Mouse (Mus musculus): ENCODE measurements around the gene Krt20. TPM values are rescaled to one million over a fixed set of nuclear protein-coding genes. Genes with fewer than 3 reads are reported as not detected.

Gene Krt20
- 0.14 and 0.24 TPM in 2 replicates for polyA plus RNA-seq (2015; fragmentation: Nextera tagmentation; extraction: Ambion mirVana)

DNA sequence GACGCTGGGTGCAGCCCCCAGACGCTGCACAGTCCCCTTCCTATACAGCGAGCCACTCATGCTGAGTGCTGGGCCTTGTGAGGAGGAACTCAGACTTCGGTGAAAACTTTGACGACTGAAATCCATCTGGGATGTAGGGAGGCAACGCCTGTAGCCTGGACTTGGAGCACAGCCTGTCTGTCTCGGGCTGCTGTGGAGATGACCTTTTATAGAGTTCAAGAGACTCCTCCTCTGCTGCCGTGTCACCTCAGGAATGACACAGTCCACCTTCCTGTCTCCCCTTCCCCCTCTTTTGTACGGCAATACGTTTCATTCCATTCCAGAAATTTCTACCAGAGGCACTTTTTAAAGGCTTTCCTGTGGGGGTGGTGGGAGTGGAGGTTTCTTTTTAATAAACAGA, at the start of gene Krt20:
Krt20 (minus strand) TSS at position 179 of the 400 bp plus-strand sequence.
- Histone ChIP-seq H3K4me1 (replicated peaks) (no peaks in the 10 kb centered on the region), H3K4me3 (no peak within 1 kb of the TSS), H3K9me3 (no peaks in the 10 kb centered on the region), H3K27ac (replicated peaks) (no peak within 1 kb of the TSS), H3K4me2 (no peak within 1 kb of the TSS), H3K36me3 (no peaks in the 10 kb centered on the region), H3K9ac (no peak within 1 kb of the TSS), H3K27me3 (no peaks in the 10 kb centered on the region)
- WGBS = 62% methylated on average over 10 of the region's 10 CpGs
- ATAC-seq (ENCODE audit: low FRiP score, low read depth) = no peak

DNA sequence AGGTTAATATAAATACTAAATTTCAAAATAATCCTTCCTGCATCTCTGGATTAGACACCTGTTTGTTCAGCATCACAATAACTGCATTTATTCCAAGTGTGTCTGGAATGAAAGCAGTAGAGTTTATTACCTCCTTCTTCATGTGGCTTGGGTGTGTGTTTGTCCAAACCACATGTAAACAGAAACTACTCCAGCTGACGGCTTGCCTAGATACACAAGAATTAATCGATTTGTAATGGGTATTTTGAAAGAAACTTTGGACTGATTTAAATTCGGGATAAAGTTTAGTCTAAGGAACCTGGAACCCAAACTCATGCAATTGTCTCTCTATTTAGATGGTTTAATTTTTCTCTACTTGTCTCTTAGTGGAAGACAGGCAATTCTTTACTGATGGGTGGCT, 37.0 kb upstream of the Krt20 start:
- Histone ChIP-seq H3K9ac (no peak overlapping the region), H3K4me2 (no peak overlapping the region), H3K4me3 (no peak overlapping the region), H3K4me1 (replicated peaks) (no peaks in the 10 kb centered on the region), H3K27ac (replicated peaks) (no peak overlapping the region), H3K27me3 (no peaks in the 10 kb centered on the region), H3K36me3 (no peaks in the 10 kb centered on the region), H3K9me3 (no peaks in the 10 kb centered on the region)
- WGBS = 81% methylated on average over 3 of the region's 3 CpGs
- no peak for ATAC-seq (ENCODE audit: low FRiP score, low read depth)

DNA sequence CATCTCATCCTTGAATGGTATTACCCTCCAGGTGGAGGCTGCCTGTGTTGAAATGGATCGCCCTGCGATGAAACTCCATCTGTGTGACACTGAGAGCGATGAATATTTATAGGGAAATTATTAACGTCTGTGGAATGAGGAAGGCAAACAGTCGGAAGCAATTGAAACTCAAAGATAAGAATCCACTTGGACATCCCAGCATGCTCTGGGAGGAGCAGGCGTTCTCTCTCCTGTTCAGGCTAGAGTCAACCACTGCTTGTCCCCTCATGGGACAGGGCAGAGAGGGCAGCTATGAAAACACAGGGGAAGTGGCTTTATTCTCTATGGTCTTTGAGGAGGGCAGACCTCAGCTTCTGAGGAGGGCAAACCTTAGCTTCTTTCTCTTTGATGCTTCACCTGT, 35.5 kb upstream of the Krt20 start:
- H3K9me3 ChIP-seq = no peaks in the 10 kb centered on the region
- H3K36me3 ChIP-seq = no peaks in the 10 kb centered on the region
- H3K9ac ChIP-seq = no peak overlapping the region
- no peak overlapping the region for H3K4me2 ChIP-seq
- no peaks in the 10 kb centered on the region for H3K4me1 ChIP-seq (replicated peaks)
- H3K4me3 ChIP-seq = no peak overlapping the region
- no peak overlapping the region for H3K27ac ChIP-seq (replicated peaks)
- 68% methylated on average over 6 of the region's 6 CpGs for WGBS
- ATAC-seq (ENCODE audit: low FRiP score, low read depth) = no peak
- no peaks in the 10 kb centered on the region for H3K27me3 ChIP-seq

DNA sequence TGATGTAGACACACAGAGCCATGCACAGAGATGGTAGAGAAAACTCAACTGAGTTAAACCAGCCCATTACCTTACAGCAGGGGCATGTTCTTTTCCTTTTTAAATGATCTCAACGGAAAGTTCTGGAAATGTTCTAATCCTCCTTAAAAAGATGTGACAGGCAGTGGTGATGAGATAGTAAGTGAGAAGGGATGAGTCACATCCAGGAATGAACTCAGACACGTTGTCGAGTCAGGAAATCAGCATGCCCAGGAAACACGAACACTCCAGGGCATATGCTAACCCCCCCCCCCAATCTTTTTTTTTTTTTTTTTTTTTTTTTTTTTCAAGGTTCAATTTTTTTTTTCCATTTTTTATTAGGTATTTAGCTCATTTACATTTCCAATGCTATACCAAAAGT, 34.5 kb upstream of the Krt20 start:
- Histone ChIP-seq H3K9ac (no peak overlapping the region), H3K4me2 (no peak overlapping the region), H3K4me1 (replicated peaks) (no peaks in the 10 kb centered on the region), H3K9me3 (no peaks in the 10 kb centered on the region), H3K36me3 (no peaks in the 10 kb centered on the region), H3K4me3 (no peak overlapping the region), H3K27me3 (no peaks in the 10 kb centered on the region), H3K27ac (replicated peaks) (no peak overlapping the region)
- ATAC-seq (ENCODE audit: low FRiP score, low read depth) = no peak
- 91% methylated on average over 4 of the region's 4 CpGs for WGBS

DNA sequence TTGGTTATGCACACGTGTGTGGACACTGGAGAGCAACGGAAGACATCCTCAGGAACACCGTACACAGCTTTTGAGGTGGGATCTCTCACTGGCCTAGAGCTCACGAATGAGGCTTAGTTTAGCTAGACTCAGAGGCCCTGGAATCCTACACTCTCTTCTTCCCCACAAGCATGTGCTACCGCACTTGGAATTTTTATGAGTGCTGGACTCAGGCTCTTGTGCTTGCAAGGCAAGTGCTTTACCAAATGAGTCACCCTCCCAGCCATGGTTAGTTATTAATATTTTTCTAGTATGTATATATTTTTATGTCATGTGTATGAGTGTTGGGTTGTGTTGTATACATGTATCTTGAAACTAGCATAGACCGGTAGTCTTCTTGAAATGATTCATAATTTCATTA, 34.0 kb upstream of the Krt20 start:
- Histone ChIP-seq H3K4me2 (no peak overlapping the region), H3K36me3 (no peaks in the 10 kb centered on the region), H3K9ac (no peak overlapping the region), H3K9me3 (no peaks in the 10 kb centered on the region), H3K4me1 (replicated peaks) (no peaks in the 10 kb centered on the region), H3K4me3 (no peak overlapping the region), H3K27me3 (no peaks in the 10 kb centered on the region), H3K27ac (replicated peaks) (no peak overlapping the region)
- 95% methylated on average over 6 of the region's 6 CpGs for WGBS
- ATAC-seq (ENCODE audit: low FRiP score, low read depth) = no peak

DNA sequence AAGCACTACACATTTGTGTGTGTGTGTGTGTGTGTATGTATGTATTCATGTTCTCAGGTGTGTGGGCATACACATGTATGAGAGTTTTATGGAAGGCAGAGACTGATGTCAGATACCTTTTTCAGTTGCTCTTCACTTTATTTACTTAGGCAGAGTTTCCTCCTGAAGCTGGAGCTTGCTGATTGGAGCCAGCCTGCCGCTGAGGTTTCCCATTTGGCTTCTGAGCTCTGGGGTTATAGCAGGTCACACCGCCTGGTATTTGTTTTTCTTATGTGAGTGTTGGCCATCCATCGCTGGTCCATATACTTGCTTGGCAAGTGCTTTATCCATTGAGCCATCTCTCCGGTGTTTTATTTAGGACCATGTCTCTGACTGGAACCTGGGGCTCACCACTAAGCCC, 31.3 kb upstream of the Krt20 start:
- no peak for ATAC-seq (ENCODE audit: low FRiP score, low read depth)
- H3K4me2 ChIP-seq = no peak overlapping the region
- no peaks in the 10 kb centered on the region for H3K9me3 ChIP-seq
- H3K27ac ChIP-seq (replicated peaks) = no peak overlapping the region
- no peak overlapping the region for H3K4me3 ChIP-seq
- H3K4me1 ChIP-seq (replicated peaks) = no peaks in the 10 kb centered on the region
- 93% methylated on average over 4 of the region's 4 CpGs for WGBS
- no peak overlapping the region for H3K9ac ChIP-seq
- no peaks in the 10 kb centered on the region for H3K36me3 ChIP-seq
- H3K27me3 ChIP-seq = no peaks in the 10 kb centered on the region

DNA sequence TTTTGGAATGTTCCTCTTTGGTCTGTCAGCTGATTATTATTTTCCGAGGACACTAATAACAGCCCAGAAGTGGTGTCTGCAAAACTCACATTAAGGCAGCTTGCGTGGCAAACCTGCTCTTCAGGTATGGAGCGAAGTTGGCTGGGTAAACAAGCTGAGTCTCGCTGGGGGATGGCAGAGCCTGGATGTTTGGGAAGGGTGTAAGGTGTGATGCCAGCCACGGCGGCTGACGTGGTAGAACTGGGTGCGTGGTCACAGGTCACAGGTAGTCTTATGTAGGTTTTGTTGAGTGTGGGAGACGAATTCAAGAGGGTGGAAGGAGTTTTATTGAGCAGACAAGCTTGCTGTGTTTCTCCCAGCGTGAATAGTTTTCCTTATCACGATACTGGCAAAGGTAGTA, 30.6 kb upstream of the Krt20 start:
- no peak for ATAC-seq (ENCODE audit: low FRiP score, low read depth)
- Histone ChIP-seq H3K4me1 (replicated peaks) (no peaks in the 10 kb centered on the region), H3K36me3 (no peaks in the 10 kb centered on the region), H3K9me3 (no peaks in the 10 kb centered on the region), H3K9ac (no peak overlapping the region), H3K27ac (replicated peaks) (no peak overlapping the region), H3K4me3 (no peak overlapping the region), H3K27me3 (no peaks in the 10 kb centered on the region), H3K4me2 (no peak overlapping the region)
- WGBS = 90% methylated on average over 11 of the region's 11 CpGs

DNA sequence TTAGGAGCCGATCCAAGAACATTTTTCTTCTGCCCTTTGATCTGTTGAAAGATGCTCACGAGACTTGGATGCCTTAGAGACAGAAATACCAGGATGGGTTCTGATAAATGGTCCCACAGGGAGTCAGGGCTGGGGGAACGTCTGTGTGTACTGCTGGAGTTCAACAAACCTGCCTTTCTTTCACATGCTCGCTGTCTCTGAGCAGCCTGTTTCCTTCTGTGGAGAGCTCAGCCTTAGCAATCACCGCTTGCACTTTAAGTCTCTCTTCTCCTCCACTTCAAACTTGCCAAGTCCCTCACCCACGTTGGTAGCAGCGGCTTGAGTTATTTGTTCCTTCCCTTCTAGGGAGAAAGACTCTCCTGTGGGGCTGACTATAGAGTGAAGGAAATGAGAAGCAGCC, 28.4 kb upstream of the Krt20 start:
- Histone ChIP-seq H3K9me3 (no peaks in the 10 kb centered on the region), H3K9ac (no peak overlapping the region), H3K36me3 (no peaks in the 10 kb centered on the region), H3K4me3 (no peak overlapping the region), H3K27ac (replicated peaks) (no peak overlapping the region), H3K27me3 (no peaks in the 10 kb centered on the region), H3K4me2 (no peak overlapping the region), H3K4me1 (replicated peaks) (no peaks in the 10 kb centered on the region)
- no peak for ATAC-seq (ENCODE audit: low FRiP score, low read depth)
- WGBS = 45% methylated on average over 7 of the region's 7 CpGs

DNA sequence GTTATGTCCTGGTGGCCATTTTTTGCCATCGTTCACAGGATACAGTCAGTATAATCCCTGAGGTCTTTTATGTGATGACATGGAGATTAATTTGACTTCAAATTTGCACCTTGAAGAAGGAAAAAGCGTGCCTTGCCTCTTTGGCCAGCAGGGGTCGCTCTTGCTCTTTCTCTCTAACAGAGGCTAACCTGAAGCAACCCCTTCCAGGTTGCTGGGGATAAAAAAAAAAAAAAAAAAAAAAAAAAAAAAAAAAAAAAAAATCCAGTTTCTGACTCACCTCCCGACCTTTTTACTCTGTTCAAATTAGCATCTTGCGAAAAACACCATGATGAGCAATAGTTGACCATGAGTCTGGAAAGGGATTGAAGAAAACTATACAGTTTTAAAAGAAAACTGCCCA, 26.9 kb upstream of the Krt20 start:
- WGBS = 10% methylated on average over 5 of the region's 5 CpGs
- no peaks in the 10 kb centered on the region for H3K9me3 ChIP-seq
- H3K36me3 ChIP-seq = no peaks in the 10 kb centered on the region
- H3K4me3 ChIP-seq = no peak overlapping the region
- no peaks in the 10 kb centered on the region for H3K4me1 ChIP-seq (replicated peaks)
- no peak overlapping the region for H3K4me2 ChIP-seq
- H3K27me3 ChIP-seq = no peaks in the 10 kb centered on the region
- no peak overlapping the region for H3K9ac ChIP-seq
- no peak for ATAC-seq (ENCODE audit: low FRiP score, low read depth)
- H3K27ac ChIP-seq (replicated peaks) = no peak overlapping the region

DNA sequence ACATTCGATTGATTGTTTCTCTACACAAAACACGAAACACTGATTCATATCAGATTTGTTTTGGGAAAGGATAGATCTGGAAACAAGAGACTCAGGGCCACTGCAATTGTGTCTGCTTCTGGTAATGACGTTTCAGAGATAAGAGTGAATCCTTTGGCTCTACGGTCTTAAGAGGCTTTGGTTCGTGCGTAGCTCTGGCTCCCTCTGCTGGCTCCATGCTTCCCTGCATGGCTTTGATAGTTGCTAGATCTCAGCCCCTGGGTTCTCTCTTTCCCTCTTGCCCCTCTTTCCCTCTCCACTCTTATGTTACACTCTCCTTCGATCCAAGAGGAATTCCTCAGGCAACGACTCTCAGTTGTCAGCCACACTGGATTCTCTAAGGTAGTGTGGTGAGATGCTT, 25.2 kb upstream of the Krt20 start:
- Histone ChIP-seq H3K4me3 (no peak overlapping the region), H3K27me3 (no peaks in the 10 kb centered on the region), H3K4me1 (replicated peaks) (no peaks in the 10 kb centered on the region), H3K36me3 (no peaks in the 10 kb centered on the region), H3K9ac (no peak overlapping the region), H3K4me2 (no peak overlapping the region), H3K27ac (replicated peaks) (no peak overlapping the region), H3K9me3 (no peaks in the 10 kb centered on the region)
- no peak; the same call in 1 of the 2 replicates for ATAC-seq (ENCODE audit: low FRiP score, low read depth)
- 14% methylated on average over 8 of the region's 8 CpGs for WGBS

DNA sequence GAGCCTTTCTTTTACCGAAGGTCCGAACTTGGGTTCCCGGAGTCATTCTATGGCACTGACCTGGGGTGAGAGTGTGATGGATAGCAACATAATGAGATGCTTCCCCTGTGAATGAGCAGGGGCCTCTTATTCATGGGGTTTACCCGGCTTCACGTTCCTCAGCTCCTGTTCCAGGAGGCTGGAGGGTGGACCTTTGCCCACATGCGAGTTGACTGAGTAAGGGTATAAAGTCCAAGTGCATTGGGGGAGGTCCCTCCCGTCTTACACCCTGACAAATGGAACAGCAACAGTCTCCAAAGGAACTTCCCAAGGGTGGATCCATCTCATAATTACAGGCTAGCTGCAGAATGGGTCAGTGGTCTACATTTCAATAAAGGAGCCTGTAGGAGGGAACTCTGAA, 23.8 kb upstream of the Krt20 start:
- Histone ChIP-seq H3K9ac (no peak overlapping the region), H3K4me3 (no peak overlapping the region), H3K4me1 (replicated peaks) (no peaks in the 10 kb centered on the region), H3K36me3 (no peaks in the 10 kb centered on the region), H3K9me3 (no peaks in the 10 kb centered on the region), H3K27ac (replicated peaks) (no peak overlapping the region), H3K4me2 (no peak overlapping the region), H3K27me3 (no peaks in the 10 kb centered on the region)
- no peak for ATAC-seq (ENCODE audit: low FRiP score, low read depth)
- WGBS = 49% methylated on average over 7 of the region's 7 CpGs

DNA sequence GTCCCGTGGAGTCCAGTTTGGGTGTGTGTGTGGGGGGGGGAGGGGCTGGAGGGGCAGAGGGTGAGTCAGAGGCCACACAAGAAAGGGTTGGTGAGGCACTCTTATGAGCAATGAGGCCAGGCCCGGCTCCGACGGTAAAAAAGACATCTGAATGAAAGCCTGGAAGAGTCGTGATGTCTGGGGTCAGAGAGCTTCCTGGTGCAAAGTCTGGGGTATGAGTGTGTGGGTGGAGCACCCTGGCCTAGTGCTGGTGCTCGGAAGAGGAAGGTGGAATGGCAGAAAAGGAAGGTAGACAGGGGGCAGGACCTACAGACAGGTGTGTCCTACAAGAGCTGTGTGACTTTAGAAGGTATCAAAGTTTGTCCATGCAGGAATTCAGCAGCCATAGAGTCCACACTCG, 20.9 kb upstream of the Krt20 start:
- H3K36me3 ChIP-seq = no peaks in the 10 kb centered on the region
- H3K9ac ChIP-seq = no peak overlapping the region
- H3K4me3 ChIP-seq = no peak overlapping the region
- no peak for ATAC-seq (ENCODE audit: low FRiP score, low read depth)
- no peaks in the 10 kb centered on the region for H3K4me1 ChIP-seq (replicated peaks)
- H3K27me3 ChIP-seq = no peaks in the 10 kb centered on the region
- H3K27ac ChIP-seq (replicated peaks) = no peak overlapping the region
- no peak overlapping the region for H3K4me2 ChIP-seq
- no peaks in the 10 kb centered on the region for H3K9me3 ChIP-seq
- 65% methylated on average over 7 of the region's 7 CpGs for WGBS

DNA sequence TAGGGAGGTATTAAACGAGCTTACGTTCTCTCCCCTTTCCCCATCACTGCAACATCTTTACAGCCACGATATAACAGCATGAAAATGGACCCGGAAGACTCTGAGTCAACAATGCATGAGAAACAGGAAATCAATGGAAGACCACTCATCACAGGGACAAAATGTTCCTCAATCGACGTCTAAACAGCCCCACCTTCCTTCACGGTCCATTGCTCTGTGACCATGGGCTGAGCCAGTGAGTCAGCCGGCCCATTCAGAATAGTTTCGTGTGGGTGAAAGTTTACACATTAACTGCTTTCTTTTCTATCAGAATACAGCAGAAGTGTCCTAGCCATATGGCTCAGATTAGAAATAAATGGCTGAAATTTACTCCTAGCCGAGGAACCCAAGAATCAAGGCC, 16.8 kb upstream of the Krt20 start:
- Histone ChIP-seq H3K4me1 (replicated peaks) (no peaks in the 10 kb centered on the region), H3K27ac (replicated peaks) (no peak overlapping the region), H3K9ac (no peak overlapping the region), H3K9me3 (no peaks in the 10 kb centered on the region), H3K4me2 (no peak overlapping the region), H3K4me3 (no peak overlapping the region), H3K27me3 (no peaks in the 10 kb centered on the region), H3K36me3 (no peaks in the 10 kb centered on the region)
- no peak for ATAC-seq (ENCODE audit: low FRiP score, low read depth)
- 49% methylated on average over 10 of the region's 10 CpGs for WGBS

Data from hindbrain, embryonic 15.5 days (tissue).